Mouse (Mus musculus) cerebellum, adult 9-10 months (tissue): ENCODE data around the gene Dhcr24.
A peak's percentile ranks its signal among the peaks of the same experiment; 100 is the strongest.

Experiments
- DNase-seq: peaks from one replicate; pipeline ENCODE4 v3.0.0; 2022

Dhcr24 gene

GRCm38 (mm10) chr4:106562006-106562405, 1.2 kb downstream of the Dhcr24 start:
- DNase-seq, result no peak

GRCm38 (mm10) chr4:106562837-106563790, 2.3 kb downstream of the Dhcr24 start:
- no peak for DNase-seq

DNA sequence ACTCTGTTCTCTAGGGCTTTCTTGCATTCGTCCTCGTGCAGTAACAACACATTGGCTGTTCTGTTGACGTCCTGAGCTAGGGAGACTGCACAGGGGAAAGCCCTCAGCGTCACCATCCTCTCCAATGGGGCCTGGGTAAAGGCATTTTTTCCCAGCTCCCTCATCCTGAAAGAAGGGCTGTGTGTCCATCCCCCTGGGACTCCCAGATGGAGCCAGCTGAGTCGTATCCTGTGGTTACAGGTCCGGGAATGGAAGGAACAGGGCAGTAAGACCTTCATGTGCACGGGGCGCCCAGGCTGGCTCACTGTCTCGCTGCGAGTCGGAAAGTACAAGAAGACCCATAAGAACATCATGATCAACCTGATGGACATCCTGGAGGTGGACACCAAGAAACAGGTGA, 3.3 kb downstream of the Dhcr24 start:
- no peak for DNase-seq

DNA sequence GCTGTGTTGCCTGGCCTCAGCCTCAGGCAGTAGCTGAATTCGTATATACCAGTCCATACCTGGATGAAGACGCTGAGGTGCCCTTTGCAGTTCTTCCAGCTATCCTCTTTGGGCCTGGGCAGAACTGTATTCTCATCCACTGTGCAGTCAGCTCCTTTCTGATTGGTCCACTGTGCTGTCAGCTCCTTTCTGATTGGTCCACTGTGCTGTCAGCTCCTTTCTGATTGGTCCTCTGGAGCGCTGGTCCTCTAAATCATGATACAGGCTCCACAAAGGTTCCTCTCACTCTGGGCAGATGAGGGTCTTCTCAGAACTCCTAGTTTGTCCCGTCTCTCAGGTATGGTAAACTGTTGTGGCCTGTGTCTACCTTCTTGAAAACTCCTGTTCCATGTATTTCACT, 8.8 kb downstream of the Dhcr24 start:
- no peak for DNase-seq

DNA sequence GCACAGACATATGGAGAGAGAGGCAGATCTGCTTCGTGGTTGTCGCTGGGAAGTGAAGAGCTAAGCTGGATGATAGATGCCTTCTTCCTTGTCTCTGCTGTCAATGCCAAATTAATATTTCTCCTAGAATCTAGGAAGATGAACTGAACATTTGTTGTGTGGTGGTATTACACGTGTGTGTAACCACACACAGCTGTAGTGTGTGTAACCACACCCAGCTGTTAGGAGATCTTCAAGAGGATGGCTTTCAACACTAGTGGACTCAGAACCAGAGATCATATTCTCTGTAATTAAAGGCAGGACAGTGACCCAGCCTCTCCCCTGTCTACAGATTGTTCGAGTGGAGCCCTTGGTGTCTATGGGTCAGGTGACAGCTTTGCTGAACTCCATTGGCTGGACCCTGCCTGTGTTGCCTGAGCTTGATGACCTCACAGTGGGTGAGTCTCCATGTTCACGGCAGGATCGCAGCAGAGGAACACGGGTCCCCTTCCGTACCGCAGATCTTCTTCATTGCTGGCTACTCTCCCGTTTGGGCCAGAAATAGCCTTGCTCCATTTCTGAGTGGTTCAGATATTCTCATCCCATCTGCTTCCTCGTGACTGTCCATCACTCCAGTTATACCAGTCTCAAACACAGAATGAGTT, 10.4 kb downstream of the Dhcr24 start:
- DNase-seq, result peak; percentile 50

DNA sequence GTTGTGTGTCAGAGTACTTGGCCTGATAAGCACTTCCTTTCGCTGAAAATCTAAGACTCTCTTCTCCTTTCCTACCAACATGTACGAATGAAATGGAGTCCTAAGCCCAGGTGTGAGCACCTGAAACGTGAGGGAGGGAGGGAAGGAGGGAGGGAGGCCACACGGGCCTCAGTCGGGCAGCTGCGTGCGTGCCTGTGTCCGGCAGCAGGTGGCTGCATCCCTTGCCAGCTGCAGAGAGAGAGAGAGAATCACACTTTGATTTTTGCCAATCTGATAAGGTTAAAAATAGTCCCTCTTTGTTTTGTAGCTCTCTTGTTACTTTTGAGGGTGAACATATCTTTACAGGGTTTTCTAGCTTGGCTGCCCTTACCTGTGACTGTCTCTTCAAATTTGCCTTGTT, 14.2 kb downstream of the Dhcr24 start:
- DNase-seq, result no peak

DNA sequence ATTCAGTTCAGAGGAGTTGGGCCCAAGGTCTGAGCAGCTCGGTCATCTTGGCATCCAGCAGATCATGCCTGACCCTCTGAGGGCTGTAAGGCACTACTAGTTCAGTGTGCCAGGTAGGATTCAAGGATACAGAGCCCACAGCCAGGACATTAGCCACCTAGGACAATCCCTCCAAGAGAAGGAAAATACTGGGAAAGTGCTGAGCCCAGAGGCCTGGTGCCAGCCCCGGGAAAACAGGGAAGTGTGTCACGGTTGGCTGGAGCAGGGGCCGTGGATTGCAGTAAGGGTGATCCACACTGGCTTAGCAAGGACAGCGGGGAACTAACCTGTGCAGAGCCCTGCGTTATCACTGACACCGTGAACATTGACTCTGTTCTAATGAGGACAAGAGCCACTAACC, 16.7 kb downstream of the Dhcr24 start:
- DNase-seq, result no peak

GRCm38 (mm10) chr4:106581176-106581864, 20.5 kb downstream of the Dhcr24 start:
- no peak for DNase-seq

DNA sequence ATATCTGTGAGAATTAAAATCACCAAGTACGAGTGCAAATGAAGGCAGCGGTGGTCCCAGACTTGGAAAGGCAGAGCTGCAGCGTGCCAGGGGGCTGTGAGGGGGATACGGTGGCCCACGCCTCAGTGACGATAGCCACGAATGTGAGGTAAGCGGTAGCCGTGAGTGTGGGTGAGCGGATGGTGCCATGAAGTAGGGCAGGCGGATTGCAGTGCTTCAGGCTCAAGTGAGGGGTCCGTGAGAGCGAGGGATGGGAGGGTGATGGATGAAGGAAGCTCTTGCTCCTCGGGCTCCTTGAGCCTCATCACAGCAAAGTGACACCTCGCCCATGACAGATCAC, 21.0 kb downstream of the Dhcr24 start:
- no peak for DNase-seq

DNA sequence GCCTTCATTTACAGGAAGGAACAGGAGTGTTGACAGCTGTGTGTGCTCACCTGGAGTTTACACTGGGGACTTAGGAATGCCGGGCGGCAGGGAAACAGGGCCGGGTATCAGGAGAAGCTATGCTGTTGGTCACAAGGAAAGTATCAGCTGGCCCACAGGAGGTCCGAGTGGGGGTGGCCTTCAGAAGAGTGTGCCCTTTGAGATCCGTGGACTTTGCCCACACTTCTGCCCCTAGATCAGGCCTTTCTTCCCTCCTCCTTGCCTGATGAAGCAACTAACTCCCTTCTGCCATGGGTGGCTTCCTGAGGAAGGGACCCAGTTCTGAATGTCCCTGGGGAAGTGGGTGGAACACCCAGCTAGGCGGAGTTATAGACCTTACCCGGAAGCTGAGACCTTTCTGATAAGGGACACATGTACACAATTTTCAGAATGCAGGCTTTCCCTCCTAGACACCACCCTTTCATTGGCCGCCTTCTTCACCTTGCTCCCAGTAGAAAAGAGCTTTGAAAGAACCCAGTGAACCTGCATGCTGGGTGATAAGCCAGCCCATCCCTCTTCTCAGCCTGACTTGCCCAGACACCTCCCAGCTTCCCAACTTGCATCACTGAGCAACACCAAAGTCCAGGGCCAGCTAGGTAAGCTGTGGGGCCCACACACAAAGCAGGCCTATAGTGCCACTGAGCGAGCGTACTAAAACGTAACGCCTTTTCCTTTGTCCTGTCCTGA, 21.8 kb downstream of the Dhcr24 start:
- DNase-seq, result no peak

DNA sequence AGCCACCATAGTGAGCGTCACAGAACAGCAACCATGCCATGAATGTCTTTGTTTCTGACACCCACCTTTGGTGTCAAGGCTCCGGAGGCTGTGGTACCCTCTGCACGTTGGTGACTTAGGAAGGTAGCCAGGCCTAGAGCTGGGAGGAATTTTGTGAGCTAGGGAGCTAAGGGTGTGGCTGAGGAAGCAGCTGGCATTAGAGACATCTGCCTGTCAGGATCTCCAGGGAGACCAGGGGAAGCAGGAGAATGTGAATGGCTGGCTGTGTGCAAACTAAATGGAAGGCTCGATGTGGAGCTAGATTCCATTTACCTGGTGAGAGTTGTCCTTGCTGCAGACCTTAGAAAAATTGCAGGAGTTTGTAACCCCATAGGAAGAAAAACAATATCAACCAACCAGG, 23.8 kb downstream of the Dhcr24 start:
- DNase-seq, result no peak

- no peak for DNase-seq
Observed at GRCm38 (mm10) chr4:106587075-106587474, 26.2 kb downstream of the Dhcr24 start.

- no peak for DNase-seq
Observed at GRCm38 (mm10) chr4:106590142-106590541, 29.3 kb downstream of the Dhcr24 start.

- DNase-seq, result no peak
Observed at GRCm38 (mm10) chr4:106590871-106591270, 30.0 kb downstream of the Dhcr24 start.

- no peak for DNase-seq
Observed at GRCm38 (mm10) chr4:106593636-106594035, 32.8 kb downstream of the Dhcr24 start.

- no peak for DNase-seq
Observed at GRCm38 (mm10) chr4:106596200-106596599, 35.4 kb downstream of the Dhcr24 start.

- no peak for DNase-seq
Observed at GRCm38 (mm10) chr4:106597055-106597454, 36.2 kb downstream of the Dhcr24 start.

DNA sequence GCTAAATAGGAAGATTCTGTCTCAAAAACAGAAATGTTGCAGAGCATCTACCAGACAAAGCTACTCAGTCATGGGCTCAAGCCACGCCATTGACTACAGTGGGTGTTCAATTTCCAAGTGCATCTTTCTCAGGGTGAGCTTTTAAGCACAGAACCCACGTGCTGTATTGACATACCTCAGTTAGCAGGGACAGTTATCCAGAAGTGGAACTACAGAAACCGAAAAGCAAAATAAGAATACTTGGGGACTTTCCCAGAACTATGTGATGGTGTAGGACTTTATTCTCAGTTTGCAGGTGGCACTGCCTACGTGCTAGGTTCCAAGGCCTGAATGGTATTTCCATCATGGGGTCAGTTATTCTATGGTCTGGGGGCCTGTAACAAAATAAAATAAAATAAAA, 36.9 kb downstream of the Dhcr24 start:
- DNase-seq, result no peak

- DNase-seq, result no peak
Observed at GRCm38 (mm10) chr4:106599415-106599814, 38.6 kb downstream of the Dhcr24 start.

DNA sequence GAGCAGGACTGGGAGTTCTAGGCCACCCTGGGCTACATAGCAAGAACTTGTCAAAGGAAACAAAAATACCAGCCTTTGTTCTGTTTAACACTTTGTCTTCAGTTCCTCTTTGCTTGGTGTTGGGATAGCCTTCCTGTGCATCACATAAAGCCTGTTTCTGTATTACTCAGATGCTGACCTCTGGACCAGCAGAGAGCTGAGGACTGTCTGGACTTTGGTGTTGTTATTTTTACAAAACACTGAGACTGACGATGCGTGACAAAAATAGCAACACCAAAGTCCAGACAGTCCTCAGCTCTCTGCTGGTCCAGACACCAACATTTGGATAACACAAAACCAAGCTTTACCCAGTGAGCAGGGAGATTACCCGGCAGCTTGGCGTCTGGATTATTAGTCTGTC, 39.9 kb downstream of the Dhcr24 start:
- DNase-seq, result no peak

DNA sequence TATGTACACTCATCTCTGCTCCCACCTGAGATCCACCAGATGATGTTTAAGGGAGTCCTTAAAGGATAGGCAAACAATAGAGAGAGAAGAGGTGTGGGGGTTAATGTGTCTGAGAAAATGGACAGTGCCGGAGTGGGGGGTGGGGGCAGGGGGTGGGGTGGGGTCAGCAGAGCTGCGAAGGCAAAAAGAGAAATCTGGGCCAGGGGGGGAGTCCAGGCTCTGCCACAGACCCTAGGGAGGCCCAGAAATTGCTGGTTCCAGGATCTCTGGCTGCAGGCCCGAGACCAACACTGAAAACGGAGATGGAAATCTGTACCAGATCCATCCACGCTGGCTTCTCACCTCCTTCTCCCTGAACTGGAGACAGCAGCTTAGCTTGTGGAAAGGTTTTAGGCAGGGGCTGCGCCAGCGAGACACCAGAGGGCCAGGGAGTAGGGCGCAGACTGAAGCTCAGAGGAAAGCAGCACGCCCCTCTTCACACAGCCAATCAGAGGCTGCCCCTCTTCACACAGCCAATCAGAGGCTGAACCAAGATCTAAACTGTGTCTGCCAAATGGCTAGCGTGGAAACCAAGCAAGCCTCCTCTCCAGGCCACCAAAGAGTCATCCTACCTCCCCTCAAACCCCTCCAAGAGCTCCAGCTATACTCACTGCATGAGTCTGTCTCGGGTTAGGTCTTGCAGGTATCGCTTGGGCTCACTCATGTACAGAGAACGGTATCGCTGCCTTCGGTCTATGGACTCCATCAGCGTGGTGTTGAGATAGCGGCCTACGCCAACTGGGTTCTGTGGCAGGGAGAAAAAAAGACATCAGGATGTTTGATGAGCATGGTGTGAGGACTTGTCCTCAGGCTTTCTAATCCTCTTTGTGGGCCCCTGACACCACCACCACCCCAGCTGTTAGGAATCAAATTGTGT, 46.1 kb downstream of the Dhcr24 start:
- DNase-seq, result no peak

DNA sequence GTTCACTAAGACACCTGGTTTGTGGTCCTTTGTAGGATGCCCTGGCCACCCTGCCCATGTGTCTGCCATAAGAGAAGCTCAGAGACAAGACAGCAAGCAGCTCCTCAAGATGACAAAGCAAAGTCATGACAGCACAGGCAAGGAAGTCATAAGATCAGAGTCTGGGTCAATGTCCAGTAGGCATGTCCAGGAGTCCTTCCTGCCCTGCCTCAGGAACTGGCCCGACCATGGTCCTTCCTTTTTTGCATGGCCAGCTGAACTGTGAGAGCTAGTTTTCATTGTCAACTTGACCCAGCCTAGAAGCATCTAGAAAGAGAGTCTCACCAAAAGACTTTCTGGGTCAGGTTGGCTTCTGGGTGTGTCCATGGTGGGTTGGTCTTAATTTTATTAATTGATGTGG, 47.1 kb downstream of the Dhcr24 start:
- no peak for DNase-seq
